In genomic region chr1:55571399-55571798, GRCm38 (mm10) we compare ENCODE assay signal across 13 mouse cellular contexts.
"Had no signal": no experiment of that assay in that cellular context is flagged by ENCODE, and none has a peak within 500 bp of the region (broad histone marks: within the 10 kb centered on the region; RNA-seq: fewer than 3 reads in every experiment).

No protein-coding gene starts in this region.

- H3K27ac ChIP-seq: limb, embryonic 12.5 days; limb, embryonic 15.5 days; liver, embryonic 14.5 days; stomach, postnatal 0 days had no signal

- H3K27me3 ChIP-seq: limb, embryonic 12.5 days; limb, embryonic 15.5 days had no signal

- ATAC-seq: liver, postnatal 0 days had no signal

- H3K9me3 ChIP-seq: limb, embryonic 12.5 days; limb, embryonic 15.5 days had no signal

- DNase-seq: kidney, adult 9 months; kidney, postnatal 4 days; left cerebral cortex, postnatal 4 days; liver, postnatal 0 days; lung, embryonic 14.5 days; lung, postnatal 10 days; lung, postnatal 4 days; midbrain, embryonic 14.5 days; thymus, postnatal 36 days had no signal

- H3K36me3 ChIP-seq: limb, embryonic 12.5 days; limb, embryonic 15.5 days had no signal

- H3K4me1 ChIP-seq: limb, embryonic 12.5 days; limb, embryonic 15.5 days had no signal

- H3K4me3 ChIP-seq: limb, embryonic 12.5 days; limb, embryonic 15.5 days had no signal
